Mouse (Mus musculus): ENCODE data around the gene Ccdc54.

The Ccdc54 gene

DNA sequence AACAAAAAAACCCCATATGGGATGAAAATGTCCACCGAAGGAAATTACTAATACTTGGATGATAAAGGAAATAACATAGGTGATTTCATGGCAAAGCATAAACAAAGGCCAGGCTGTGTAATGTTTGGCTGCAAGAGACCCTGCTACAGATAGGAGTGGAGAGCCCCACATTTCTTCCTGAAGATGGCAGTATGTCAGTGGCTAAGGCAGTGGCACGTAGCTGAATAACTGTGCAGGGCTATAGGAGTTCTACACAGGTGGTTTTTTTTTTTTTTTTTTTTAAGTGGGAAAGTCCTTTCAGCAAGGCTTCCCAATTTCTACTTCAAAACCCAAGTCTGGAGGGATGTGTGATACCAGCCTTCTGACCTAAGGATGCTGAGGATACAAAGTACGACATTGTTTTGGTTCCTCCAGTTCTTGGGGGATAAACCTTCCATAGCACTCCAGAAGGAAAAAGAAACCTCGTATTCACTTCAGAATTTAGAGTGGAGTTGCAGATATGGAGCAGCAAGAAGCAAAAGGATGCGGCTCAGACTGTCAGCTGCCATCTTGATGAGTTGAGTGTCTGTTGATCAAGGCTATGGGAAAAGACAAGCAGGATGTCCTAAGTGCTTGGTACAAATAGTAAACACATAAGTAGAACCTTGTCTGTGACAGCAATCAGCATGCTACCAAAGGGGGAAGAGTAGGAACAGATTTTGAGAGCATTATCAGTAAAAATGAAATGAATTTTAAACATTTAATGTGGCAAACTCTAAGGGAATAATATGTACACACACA is 48.2 kb downstream of the Ccdc54 start:
- DNase-seq (ENCODE audit: low spot score), result no peak

Data from lung, postnatal 25 days (tissue).